Mouse (Mus musculus) ovary, postnatal 14 days (tissue): ENCODE data around the gene Hist1h3a.
"Not testable (repeated sequence)": the region's sequence is repeated elsewhere in the genome, so short reads cannot be mapped to it uniquely, and the experiment has no call there.

Source experiments
- DNase-seq: peaks from one replicate; pipeline ENCODE4 v3.0.0; 2022; ENCODE audit warnings: low spot score

Hist1h3a gene

GRCm38 (mm10) chr13:23742007-23742406, 20.2 kb downstream of the Hist1h3a start:
- DNase-seq, result no peak

DNA sequence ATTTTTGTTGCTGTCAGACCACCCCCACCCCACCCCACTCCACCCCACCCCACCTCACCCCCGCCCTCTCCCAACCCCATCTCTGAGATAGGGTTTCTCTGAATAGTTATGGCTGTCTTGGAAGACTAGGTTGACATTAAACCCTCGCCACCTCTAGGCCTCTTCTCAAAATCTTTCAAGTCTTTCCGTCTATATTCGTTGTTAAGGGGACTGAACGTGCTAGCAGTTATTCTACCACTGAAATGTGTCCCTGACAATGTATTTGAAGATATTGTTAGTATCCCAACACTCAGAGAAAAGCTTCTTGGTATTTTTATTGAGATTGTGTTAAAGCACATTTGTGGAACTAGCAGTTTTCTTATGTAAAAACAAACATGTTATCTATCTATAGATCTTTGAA, 21.3 kb downstream of the Hist1h3a start:
- no peak for DNase-seq

- DNase-seq, result no peak
Observed at GRCm38 (mm10) chr13:23740256-23740840, 21.8 kb downstream of the Hist1h3a start.

GRCm38 (mm10) chr13:23739922-23740252, 22.3 kb downstream of the Hist1h3a start:
- DNase-seq, result no peak

DNA sequence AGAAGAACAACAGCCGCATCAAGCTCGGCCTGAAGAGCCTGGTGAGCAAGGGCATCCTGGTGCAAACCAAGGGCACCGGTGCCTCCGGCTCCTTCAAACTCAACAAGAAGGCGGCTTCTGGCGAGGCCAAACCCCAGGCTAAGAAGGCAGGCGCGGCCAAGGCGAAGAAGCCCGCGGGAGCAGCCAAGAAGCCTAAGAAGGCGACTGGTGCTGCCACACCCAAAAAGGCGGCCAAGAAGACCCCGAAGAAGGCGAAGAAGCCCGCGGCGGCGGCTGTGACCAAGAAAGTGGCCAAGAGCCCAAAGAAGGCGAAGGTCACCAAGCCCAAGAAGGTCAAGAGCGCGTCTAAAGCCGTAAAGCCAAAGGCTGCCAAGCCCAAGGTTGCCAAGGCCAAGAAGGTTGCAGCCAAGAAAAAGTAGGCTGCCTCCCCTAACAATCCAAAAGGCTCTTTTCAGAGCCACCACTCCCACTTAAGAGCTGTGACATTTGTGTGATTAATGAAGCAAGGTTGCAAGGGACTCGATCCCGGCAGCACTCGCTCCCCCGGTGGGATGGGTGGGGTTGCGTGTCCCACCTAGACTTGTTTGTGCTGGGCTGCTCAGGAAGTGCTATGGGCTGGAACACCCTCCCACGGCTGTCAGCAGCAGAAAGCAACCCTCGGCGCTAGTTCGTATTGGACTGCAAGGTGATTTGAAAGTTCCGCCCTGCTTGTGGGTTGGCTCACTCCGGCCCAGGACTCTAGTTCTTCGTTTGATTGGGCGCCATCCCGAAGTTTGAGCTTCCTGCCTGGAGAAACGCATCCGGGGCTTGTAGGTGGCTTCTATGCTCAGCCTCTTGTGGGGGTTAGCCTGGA, 22.9 kb downstream of the Hist1h3a start:
- peak; percentile 82 for DNase-seq

DNA sequence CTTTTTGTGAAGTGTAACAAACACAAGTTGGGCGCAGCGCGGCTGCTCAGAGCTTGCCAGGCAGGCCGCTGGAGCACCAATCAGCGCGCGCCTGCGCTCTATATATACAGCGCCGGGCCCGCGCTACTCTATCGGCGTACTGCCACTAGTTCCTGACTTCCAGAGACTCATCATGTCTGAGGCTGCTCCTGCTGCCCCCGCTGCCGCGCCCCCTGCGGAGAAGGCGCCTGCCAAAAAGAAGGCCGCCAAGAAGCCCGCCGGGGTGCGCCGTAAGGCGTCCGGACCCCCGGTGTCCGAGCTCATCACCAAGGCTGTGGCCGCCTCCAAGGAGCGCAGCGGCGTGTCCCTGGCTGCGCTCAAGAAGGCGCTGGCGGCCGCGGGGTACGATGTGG, 23.5 kb downstream of the Hist1h3a start, which contains the start of gene Hist1h1c:
Gene Hist1h1c, plus strand, starts transcription at position 132 of the 392 bp plus-strand sequence.
- DNase-seq, result peak; percentile 94

- no peak for DNase-seq
Observed at GRCm38 (mm10) chr13:23738041-23738440, 24.1 kb downstream of the Hist1h3a start.

DNA sequence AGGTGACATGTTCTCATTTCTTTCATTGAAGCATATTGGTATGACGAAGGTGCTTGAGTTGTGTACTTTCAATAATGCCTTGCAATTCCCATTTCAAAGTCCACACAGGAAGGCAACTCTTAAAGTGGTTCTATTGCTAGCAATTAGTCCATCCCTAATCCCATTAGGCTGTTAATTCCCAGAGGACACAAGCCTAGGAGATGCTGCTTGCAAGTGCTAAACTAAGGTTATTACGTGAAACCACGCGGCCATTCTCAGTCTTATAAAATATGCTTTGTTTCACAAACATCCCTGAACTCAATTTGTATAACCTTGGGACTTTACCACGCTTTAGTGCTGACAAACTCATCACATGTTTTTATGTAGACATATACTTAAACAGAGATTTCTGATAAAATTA, 25.1 kb downstream of the Hist1h3a start:
- no peak for DNase-seq

DNA sequence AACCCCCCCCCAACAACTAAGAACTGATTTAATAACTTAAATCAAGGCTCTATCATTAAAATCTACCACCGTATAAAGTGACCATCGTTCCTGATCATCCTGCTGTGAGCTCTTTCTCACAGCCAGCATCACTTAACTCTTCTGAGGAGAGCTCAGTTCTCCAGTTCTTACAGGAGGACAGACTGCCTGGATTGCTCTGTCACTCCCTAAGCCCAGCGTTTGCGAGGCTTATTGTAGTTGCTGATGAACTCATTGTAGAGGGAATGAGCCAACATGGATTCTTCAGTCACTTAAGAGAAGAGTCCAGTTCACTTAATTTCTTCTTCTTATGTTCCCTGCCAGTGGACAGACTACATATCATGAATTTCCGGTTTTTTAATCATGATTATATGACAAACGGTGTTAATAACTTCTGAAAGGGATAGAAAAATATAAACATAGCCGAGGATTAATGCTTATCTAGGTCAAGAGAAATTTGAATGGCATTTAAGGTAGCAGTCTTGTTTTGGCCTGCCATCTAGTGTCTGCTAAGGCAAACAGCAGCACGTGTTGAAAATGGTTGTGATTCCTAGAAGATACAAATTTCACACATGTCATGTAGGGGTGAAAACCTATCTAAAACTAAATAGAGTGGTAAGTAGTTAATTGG, 29.9 kb downstream of the Hist1h3a start:
- no peak for DNase-seq

GRCm38 (mm10) chr13:23730479-23730878, 31.7 kb downstream of the Hist1h3a start:
- DNase-seq, result no peak

DNA sequence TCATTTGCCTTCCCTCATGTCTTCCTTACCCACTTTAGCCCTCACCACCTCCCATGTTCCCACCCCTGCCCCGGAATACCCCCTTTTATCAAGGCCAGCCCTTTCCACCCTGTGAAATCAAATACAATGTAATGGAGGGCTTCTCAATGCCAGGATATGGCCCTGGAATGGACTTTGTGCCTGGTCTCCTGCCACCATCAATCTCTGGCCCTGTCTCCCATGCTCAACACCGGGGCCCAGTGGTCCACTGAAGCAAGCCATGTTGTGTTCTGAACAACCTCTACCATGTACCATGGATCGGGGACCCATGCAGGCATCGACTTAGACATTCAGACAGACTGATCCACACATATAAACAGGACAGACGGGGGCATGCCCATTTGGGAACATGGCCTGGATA, 32.5 kb downstream of the Hist1h3a start:
- DNase-seq, result no peak

GRCm38 (mm10) chr13:23729192-23729525, 33.0 kb downstream of the Hist1h3a start:
- no peak for DNase-seq

DNA sequence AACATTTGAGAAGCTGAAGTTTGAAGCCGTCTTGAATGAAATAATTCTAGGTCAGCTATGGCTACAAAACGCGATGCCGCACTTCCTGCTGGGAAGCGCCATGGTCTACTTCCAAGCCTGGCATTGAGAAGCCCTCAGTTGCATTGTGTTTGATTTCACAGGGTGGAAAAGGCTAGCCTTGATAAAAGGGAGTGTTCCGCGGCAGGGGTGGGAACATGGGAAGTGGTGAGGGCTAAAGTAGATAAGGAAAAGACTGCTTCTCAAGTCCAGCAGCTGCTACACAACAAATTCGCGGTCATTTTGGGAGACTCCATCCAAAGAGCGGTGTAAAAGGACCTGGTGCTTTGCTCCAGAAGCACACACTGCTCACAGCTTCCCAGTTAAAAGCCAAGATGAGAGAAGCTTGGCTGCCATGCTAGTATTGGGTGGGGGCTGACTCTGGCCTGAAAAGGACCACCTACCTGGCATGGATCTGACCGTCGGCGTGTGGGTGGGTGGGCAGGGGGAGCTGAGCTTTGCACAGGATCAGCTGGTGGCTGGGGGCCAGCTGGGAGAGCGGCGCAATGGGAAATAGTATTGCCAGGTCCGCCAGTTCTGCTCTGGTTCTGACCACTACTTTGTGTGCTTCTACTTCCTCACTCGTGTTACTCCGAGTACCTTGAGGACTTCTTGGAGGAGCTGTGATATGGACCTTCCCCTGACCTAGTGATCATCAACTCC, 33.6 kb downstream of the Hist1h3a start:
- DNase-seq, result no peak

- no peak for DNase-seq
Observed at GRCm38 (mm10) chr13:23725213-23725612, 37.0 kb downstream of the Hist1h3a start.

GRCm38 (mm10) chr13:23724239-23724638, 37.9 kb downstream of the Hist1h3a start:
- DNase-seq, result no peak

GRCm38 (mm10) chr13:23717593-23718245, 44.5 kb downstream of the Hist1h3a start:
- not testable (repeated sequence) for DNase-seq

DNA sequence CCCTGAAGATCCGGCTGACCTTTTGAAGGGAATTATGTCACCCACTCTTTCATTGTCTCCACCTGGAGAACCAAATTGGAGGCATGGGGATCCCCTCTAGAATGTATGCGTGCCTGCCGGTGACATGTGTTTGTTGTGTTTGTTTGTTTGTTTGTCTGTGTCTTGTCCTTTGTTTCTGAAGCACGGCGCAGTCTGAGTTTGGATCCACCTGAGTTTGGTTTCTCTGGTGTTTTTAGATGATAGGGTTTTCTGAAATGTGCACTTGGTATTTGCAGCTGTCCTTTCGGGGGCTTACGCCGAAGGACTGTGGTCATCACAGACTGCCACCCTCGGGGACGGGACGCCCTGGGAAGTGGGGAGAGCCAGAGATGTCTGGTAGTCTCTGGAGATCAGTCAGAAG, 45.0 kb downstream of the Hist1h3a start:
- DNase-seq, result no peak

- no peak for DNase-seq
Observed at GRCm38 (mm10) chr13:23716261-23717042, 45.7 kb downstream of the Hist1h3a start.
